Mouse (Mus musculus): Measurements from ENCODE around the gene Kif24. TPM values are rescaled to one million over a fixed set of nuclear protein-coding genes. Genes with fewer than 3 reads are reported as not detected.
"Not testable (repeated sequence)": the region's sequence is repeated elsewhere in the genome, so short reads cannot be mapped to it uniquely, and the experiment has no call there.

Gene Kif24
- polyA plus RNA-seq, 1 experiment from 2014 or later, result 6.0 TPM

- no peaks in the 10 kb centered on the region for H3K9me3 ChIP-seq (replicated peaks; ENCODE audit: control insufficient read depth, low read length)
- no peaks in the 10 kb centered on the region for H3K27me3 ChIP-seq (ENCODE audit: control insufficient read depth, insufficient read depth, low read length)
- no peak overlapping the region for H3K27ac ChIP-seq (ENCODE audit: low read length)
- no peak overlapping the region for H3K4me2 ChIP-seq (ENCODE audit: low read depth, low read length)
- H3K4me3 ChIP-seq (replicated peaks; ENCODE audit: low read length), result no peak overlapping the region
- H3K9ac ChIP-seq (ENCODE audit: low read length), result no peak overlapping the region
- H3K36me3 ChIP-seq (ENCODE audit: control insufficient read depth, insufficient read depth, low read length), result no peaks in the 10 kb centered on the region
- peaks cover 24% of the 10 kb centered on the region for H3K4me1 ChIP-seq (ENCODE audit: control insufficient read depth, insufficient read depth, low read length)
- WGBS, result 82% methylated on average over 9 of the region's 9 CpGs
- ATAC-seq (ENCODE audit: insufficient read depth, low FRiP score), result no peak
Measured at GRCm38 (mm10) chr4:41477648-41478160, 13.0 kb upstream of the Kif24 start.

GRCm38 (mm10) chr4:41471384-41471689, 6.7 kb upstream of the Kif24 start:
- ATAC-seq (ENCODE audit: insufficient read depth, low FRiP score), result no peak
- H3K4me3 ChIP-seq (replicated peaks; ENCODE audit: low read length), result no peak overlapping the region
- WGBS, result 81% methylated on average over 1 of the region's 1 CpGs
- H3K4me2 ChIP-seq (ENCODE audit: low read depth, low read length), result no peak overlapping the region
- no peaks in the 10 kb centered on the region for H3K27me3 ChIP-seq (ENCODE audit: control insufficient read depth, insufficient read depth, low read length)
- H3K9ac ChIP-seq (ENCODE audit: low read length), result no peak overlapping the region
- no peak overlapping the region for H3K27ac ChIP-seq (ENCODE audit: low read length)
- no peaks in the 10 kb centered on the region for H3K36me3 ChIP-seq (ENCODE audit: control insufficient read depth, insufficient read depth, low read length)
- H3K9me3 ChIP-seq (replicated peaks; ENCODE audit: control insufficient read depth, low read length), result no peaks in the 10 kb centered on the region
- H3K4me1 ChIP-seq (ENCODE audit: control insufficient read depth, insufficient read depth, low read length), result peaks cover 9% of the 10 kb centered on the region

GRCm38 (mm10) chr4:41470684-41471383, 6.1 kb upstream of the Kif24 start:
- no peaks in the 10 kb centered on the region for H3K9me3 ChIP-seq (replicated peaks; ENCODE audit: control insufficient read depth, low read length)
- H3K27ac ChIP-seq (ENCODE audit: low read length), result peak overlapping the region; percentile 33; the same call in 1 of the 2 replicates
- 55% methylated on average over 5 of the region's 5 CpGs for WGBS
- H3K27me3 ChIP-seq (ENCODE audit: control insufficient read depth, insufficient read depth, low read length), result no peaks in the 10 kb centered on the region
- H3K4me1 ChIP-seq (ENCODE audit: control insufficient read depth, insufficient read depth, low read length), result peaks cover 9% of the 10 kb centered on the region
- no peak overlapping the region for H3K4me2 ChIP-seq (ENCODE audit: low read depth, low read length)
- no peak overlapping the region for H3K9ac ChIP-seq (ENCODE audit: low read length)
- ATAC-seq (ENCODE audit: insufficient read depth, low FRiP score), result no peak
- no peak overlapping the region for H3K4me3 ChIP-seq (replicated peaks; ENCODE audit: low read length)
- H3K36me3 ChIP-seq (ENCODE audit: control insufficient read depth, insufficient read depth, low read length), result no peaks in the 10 kb centered on the region

- no peak overlapping the region for H3K9ac ChIP-seq (ENCODE audit: low read length)
- H3K9me3 ChIP-seq (replicated peaks; ENCODE audit: control insufficient read depth, low read length), result no peaks in the 10 kb centered on the region
- no peaks in the 10 kb centered on the region for H3K27me3 ChIP-seq (ENCODE audit: control insufficient read depth, insufficient read depth, low read length)
- 57% methylated on average over 7 of the region's 7 CpGs for WGBS
- ATAC-seq (ENCODE audit: insufficient read depth, low FRiP score), result no peak
- no peak overlapping the region for H3K4me2 ChIP-seq (ENCODE audit: low read depth, low read length)
- H3K27ac ChIP-seq (ENCODE audit: low read length), result peak overlapping the region; percentile 33; the same call in 1 of the 2 replicates
- peaks cover 9% of the 10 kb centered on the region for H3K4me1 ChIP-seq (ENCODE audit: control insufficient read depth, insufficient read depth, low read length)
- no peaks in the 10 kb centered on the region for H3K36me3 ChIP-seq (ENCODE audit: control insufficient read depth, insufficient read depth, low read length)
- H3K4me3 ChIP-seq (replicated peaks; ENCODE audit: low read length), result no peak overlapping the region
Measured at GRCm38 (mm10) chr4:41470051-41470683, 5.5 kb upstream of the Kif24 start.

GRCm38 (mm10) chr4:41469199-41469598, 4.5 kb upstream of the Kif24 start:
- H3K9ac ChIP-seq (ENCODE audit: low read length), result no peak overlapping the region
- no peak overlapping the region for H3K4me2 ChIP-seq (ENCODE audit: low read depth, low read length)
- WGBS, result 82% methylated on average over 10 of the region's 10 CpGs
- H3K27ac ChIP-seq (ENCODE audit: low read length), result no peak overlapping the region
- no peaks in the 10 kb centered on the region for H3K9me3 ChIP-seq (replicated peaks; ENCODE audit: control insufficient read depth, low read length)
- peaks cover 9% of the 10 kb centered on the region for H3K4me1 ChIP-seq (ENCODE audit: control insufficient read depth, insufficient read depth, low read length)
- no peaks in the 10 kb centered on the region for H3K36me3 ChIP-seq (ENCODE audit: control insufficient read depth, insufficient read depth, low read length)
- no peak for ATAC-seq (ENCODE audit: insufficient read depth, low FRiP score)
- no peaks in the 10 kb centered on the region for H3K27me3 ChIP-seq (ENCODE audit: control insufficient read depth, insufficient read depth, low read length)
- no peak overlapping the region for H3K4me3 ChIP-seq (replicated peaks; ENCODE audit: low read length)

- no peak for ATAC-seq (ENCODE audit: insufficient read depth, low FRiP score)
- no peak overlapping the region for H3K4me2 ChIP-seq (ENCODE audit: low read depth, low read length)
- no peak overlapping the region for H3K4me3 ChIP-seq (replicated peaks; ENCODE audit: low read length)
- no peak overlapping the region for H3K27ac ChIP-seq (ENCODE audit: low read length)
- peaks cover 14% of the 10 kb centered on the region for H3K4me1 ChIP-seq (ENCODE audit: control insufficient read depth, insufficient read depth, low read length)
- H3K9ac ChIP-seq (ENCODE audit: low read length), result no peak overlapping the region
- no peaks in the 10 kb centered on the region for H3K36me3 ChIP-seq (ENCODE audit: control insufficient read depth, insufficient read depth, low read length)
- WGBS, result 58% methylated on average over 17 of the region's 17 CpGs
- H3K27me3 ChIP-seq (ENCODE audit: control insufficient read depth, insufficient read depth, low read length), result no peaks in the 10 kb centered on the region
- H3K9me3 ChIP-seq (replicated peaks; ENCODE audit: control insufficient read depth, low read length), result no peaks in the 10 kb centered on the region
Measured at GRCm38 (mm10) chr4:41468396-41469080, 3.9 kb upstream of the Kif24 start.

- Histone ChIP-seq H3K27me3 (ENCODE audit: control insufficient read depth, insufficient read depth, low read length) (no peaks in the 10 kb centered on the region), H3K4me1 (ENCODE audit: control insufficient read depth, insufficient read depth, low read length) (peaks cover 9% of the 10 kb centered on the region), H3K36me3 (ENCODE audit: control insufficient read depth, insufficient read depth, low read length) (no peaks in the 10 kb centered on the region), H3K27ac (ENCODE audit: low read length) (peak overlapping the region; percentile 48; the same call in 1 of the 2 replicates), H3K4me3 (replicated peaks; ENCODE audit: low read length) (peak overlapping the region; percentile 72), H3K4me2 (ENCODE audit: low read depth, low read length) (peak overlapping the region; percentile 48), H3K9ac (ENCODE audit: low read length) (peak overlapping the region; percentile 87), H3K9me3 (replicated peaks; ENCODE audit: control insufficient read depth, low read length) (no peaks in the 10 kb centered on the region)
- no peak for ATAC-seq (ENCODE audit: insufficient read depth, low FRiP score)
- WGBS, result 4% methylated on average over 17 of the region's 17 CpGs
Measured at GRCm38 (mm10) chr4:41465287-41465665, 589 bp upstream of the Kif24 start.

- Histone ChIP-seq H3K4me2 (ENCODE audit: low read depth, low read length) (peak overlapping the region; percentile 80), H3K4me3 (replicated peaks; ENCODE audit: low read length) (peak overlapping the region; percentile 72)
- H3K9me3 ChIP-seq (replicated peaks; ENCODE audit: control insufficient read depth, low read length); H3K27ac ChIP-seq (ENCODE audit: low read length); H3K9ac ChIP-seq (ENCODE audit: low read length); H3K27me3 ChIP-seq (ENCODE audit: control insufficient read depth, insufficient read depth, low read length); ATAC-seq (ENCODE audit: insufficient read depth, low FRiP score); H3K36me3 ChIP-seq (ENCODE audit: control insufficient read depth, insufficient read depth, low read length); H3K4me1 ChIP-seq (ENCODE audit: control insufficient read depth, insufficient read depth, low read length): not testable (repeated sequence)
- WGBS, result 54% methylated on average over 3 of the region's 3 CpGs
Measured at GRCm38 (mm10) chr4:41463051-41463738, 1.5 kb downstream of the Kif24 start.

- H3K27ac ChIP-seq (ENCODE audit: low read length), result no peak overlapping the region
- H3K4me2 ChIP-seq (ENCODE audit: low read depth, low read length), result no peak overlapping the region
- 94% methylated on average over 1 of the region's 1 CpGs for WGBS
- no peak overlapping the region for H3K9ac ChIP-seq (ENCODE audit: low read length)
- no peak for ATAC-seq (ENCODE audit: insufficient read depth, low FRiP score)
- peaks cover 9% of the 10 kb centered on the region for H3K4me1 ChIP-seq (ENCODE audit: control insufficient read depth, insufficient read depth, low read length)
- no peaks in the 10 kb centered on the region for H3K27me3 ChIP-seq (ENCODE audit: control insufficient read depth, insufficient read depth, low read length)
- no peaks in the 10 kb centered on the region for H3K36me3 ChIP-seq (ENCODE audit: control insufficient read depth, insufficient read depth, low read length)
- H3K4me3 ChIP-seq (replicated peaks; ENCODE audit: low read length), result no peak overlapping the region
- H3K9me3 ChIP-seq (replicated peaks; ENCODE audit: control insufficient read depth, low read length), result no peaks in the 10 kb centered on the region
Measured at GRCm38 (mm10) chr4:41460690-41461089, 4.0 kb downstream of the Kif24 start.

Data from stomach, embryonic 16.5 days (tissue).